Mouse (Mus musculus): ENCODE data around the gene Ccdc148.

The Ccdc148 gene

DNA sequence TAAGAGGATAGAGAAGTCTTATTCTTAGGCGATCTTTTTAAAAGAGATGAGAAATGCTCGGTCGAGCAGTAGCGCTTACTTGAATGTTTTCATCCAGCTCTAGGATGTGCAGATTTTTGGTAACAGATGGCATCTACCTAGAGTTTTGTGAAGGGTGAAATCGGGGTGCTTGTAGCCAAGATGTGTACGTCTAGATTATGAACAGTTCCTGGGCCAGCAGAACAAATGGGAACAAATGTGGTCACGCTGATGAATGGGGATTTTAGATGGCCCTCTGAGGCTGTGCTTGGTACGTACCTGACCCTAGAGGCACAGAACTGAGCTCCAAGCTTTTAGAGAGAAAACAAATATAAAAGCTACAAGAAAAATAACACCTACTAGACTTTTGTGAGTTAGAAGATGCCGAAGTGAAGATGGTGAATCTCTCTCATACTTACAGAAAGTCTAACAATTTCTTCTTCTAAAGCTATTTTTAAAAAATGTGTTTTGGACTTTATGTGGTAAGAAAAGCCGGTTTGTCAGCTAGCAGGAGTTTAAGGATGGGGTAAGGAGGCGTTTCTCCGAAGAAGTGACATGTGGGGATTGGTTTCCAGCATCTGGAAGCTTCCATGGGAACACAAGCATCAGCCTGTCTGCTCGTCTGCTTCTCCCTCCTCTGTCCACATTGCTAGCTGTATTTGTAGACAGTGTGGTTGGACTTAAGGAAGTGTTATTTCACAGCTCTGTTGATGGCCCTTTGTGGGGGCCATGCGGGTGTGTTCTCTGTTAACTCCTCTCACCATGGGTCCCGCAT lies 21.0 kb upstream of the Ccdc148 start:
- in situ Hi-C loops (cut with MboI; ENCODE audit: unreplicated experiment in 2 of 2): no loop called here

DNA sequence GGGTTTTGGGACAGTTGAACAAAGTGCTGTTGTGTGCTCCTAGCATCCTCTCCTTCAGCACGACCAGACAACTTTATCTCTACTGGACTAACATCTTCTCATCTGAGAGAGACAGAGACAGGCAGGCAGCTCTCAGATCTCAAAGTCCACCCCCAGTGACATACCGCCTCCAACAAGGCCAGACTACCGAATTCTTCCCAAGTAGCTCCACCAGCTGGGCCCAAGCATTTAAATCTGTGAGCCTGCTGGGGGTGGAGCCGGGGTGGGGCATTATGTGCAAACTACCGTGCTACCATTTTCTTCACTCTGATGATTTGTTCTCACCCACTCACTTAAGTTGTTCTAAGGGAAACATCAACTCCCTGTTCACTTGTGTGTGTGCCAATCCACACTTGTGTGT lies 19.0 kb upstream of the Ccdc148 start:
- in situ Hi-C loops (cut with MboI; ENCODE audit: unreplicated experiment in 2 of 2): no loop called here

DNA sequence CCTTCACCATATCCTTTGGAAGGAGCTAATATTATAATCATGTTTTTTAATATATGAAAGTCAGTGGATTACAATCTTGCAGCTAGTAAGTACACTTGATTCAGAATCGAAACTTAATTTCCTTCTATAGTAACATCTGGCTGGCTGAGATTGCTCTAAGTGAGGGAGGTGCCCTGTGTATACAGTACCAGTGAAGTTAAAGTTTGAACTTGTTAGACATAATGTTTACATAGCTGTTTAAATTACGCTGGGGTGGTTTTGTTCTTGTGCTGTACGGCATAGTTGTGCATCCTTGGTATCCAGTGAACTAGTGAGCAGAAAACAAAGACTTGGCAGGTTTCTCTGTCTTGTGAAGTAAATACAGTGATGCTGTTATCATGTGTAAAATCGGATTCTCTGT lies 18.5 kb upstream of the Ccdc148 start:
- in situ Hi-C loops (cut with MboI; ENCODE audit: unreplicated experiment in 2 of 2): no loop called here

DNA sequence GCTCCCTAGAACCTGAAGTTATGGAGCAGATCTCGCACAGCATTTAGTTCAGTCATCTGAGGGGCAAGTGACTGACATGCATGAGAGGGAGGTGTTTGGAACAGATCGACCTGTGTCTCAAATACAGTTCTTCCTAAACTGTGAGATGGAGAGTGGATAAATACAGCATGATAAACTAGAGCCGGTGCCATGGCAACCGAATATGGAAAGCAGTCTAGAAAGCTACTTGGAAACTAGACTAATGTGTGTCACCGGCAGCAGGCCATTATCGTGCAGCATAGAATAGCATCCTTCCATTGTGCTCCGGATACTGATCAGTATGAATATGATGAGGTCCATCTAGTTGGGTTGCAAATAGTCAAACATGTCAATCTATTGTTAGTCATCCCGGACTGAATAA lies 17.7 kb upstream of the Ccdc148 start:
- in situ Hi-C loops (cut with MboI; ENCODE audit: unreplicated experiment in 2 of 2): no loop called here

DNA sequence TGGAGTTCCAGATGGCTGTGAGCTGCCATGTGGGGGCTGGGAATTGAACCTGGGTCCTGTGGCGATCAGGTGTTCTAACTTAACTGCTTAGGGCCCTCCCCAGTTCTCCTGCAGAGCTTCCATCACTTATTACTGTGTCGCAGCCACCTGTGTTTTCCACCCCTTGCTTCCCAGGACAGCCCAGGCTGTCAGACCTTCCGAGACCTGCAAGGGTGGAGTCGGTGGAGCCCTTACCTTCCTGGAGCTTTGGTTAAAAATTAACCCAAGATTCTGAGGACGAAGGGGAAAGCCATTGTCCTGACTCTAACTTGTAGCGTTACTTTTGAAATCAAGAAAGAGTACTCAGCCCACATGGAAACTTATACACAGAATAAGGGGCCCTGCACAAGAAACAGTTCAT lies 15.4 kb upstream of the Ccdc148 start:
- in situ Hi-C loops (cut with MboI; ENCODE audit: unreplicated experiment in 2 of 2): no loop called here

DNA sequence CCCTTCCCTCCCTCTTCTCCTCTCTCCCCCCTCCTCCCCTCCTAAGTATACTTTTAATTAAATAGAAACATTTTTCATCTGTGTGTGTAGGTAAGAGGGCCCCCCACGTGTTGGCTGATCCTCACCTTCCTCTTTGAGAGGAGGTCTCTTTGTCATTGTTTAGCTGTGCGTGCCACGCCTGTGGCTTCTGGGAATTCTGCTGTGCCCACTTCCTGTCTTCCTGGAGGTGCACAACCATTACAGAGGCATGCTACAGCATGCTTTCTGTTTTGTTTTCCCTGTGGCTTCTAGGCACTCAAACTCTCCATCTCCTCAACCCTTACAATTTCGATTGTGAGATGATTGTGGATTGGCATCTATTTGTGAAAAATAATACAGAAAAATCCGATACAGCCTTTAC lies 11.1 kb upstream of the Ccdc148 start:
- in situ Hi-C loops (cut with MboI; ENCODE audit: unreplicated experiment in 2 of 2): no loop called here

DNA sequence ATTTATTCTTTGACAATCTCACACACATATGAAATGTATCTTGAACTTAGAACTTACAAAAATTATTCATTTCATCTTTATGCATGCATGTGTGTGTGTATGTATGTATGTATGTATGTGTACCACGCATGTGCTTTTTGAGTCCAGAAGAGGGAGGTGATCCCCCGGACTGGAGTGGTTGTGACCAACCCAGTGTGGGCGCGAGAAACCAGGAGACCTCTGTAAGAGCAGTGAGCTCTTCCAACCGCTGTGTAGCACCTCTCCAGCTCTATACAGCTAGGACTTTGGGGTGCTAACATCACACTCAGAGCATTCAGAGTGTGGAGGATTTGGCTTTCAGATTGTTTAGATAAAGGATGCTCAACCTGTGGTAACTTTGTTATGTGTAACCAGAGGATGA lies 10.1 kb upstream of the Ccdc148 start:
- in situ Hi-C loops (cut with MboI; ENCODE audit: unreplicated experiment in 2 of 2): no loop called here

DNA sequence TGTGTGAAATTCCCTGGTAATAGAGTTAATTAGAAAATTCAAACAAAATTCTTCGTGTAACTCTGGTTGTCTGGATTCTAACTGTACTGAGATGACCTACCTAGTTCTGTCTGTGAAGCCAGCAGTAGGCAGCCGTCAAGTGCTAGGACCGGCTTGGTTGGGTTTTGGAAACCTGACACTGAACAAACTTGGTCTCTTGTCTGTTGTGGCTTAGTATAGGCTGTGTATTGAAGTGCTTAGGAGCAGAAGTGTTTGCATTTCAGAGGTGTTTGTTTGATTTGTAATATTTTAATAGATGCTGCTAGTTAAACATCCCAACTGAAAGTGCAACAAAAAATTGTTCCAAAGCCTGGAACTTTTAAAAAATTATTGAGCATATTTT lies 9.7 kb upstream of the Ccdc148 start:
- in situ Hi-C loops (cut with MboI; ENCODE audit: unreplicated experiment in 2 of 2): no loop called here

DNA sequence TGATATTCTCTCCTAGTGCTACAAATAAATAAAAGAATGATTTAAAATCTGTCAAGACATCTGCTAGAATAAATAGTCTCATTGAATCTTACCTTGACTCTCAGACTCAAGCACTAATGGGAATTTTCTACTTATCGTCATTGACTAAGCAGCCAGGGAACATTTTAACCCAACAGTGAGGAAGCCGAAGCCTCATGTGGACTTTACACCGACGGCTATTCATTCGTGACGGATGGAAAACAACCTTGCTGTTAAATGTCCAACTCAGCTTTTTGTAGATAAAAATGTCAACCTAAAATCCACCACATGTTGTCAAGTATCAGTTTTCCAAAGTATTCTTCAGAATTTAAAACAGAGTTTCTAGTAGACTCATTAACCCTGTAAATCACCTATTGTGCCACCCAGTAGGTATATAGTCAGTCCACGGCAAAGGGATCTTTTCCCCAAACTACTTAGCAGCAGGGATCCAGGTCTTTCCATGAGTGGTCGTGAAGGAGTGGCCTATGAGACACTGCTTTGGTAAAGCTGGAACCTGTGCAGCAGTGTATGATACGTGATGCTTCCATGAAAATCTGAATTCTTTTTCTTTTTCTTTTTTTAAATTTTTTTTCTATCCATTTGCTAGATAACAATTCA lies 9.2 kb upstream of the Ccdc148 start:
- in situ Hi-C loops (cut with MboI; ENCODE audit: unreplicated experiment in 2 of 2): no loop called here

DNA sequence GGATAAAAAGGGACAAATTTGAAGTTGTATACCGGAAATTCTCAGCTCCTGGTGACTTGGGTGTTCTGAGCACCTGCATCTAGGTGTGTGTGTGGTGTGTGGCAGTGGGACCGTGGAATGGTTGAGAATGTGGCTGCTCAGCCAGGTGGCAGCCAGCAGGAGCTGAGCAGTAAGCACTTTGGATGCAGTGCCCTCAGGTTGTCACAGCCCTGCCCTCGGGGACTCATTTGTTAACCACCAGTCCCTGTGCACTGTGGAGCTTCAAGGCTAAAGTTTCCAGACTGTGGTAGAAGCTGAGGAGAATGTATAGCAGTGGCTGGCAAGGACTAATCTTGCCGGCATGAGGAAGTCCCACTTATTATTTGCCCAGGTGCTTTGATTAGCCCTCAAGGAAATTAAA lies 7.3 kb upstream of the Ccdc148 start:
- in situ Hi-C loops (cut with MboI; ENCODE audit: unreplicated experiment in 2 of 2): no loop called here

DNA sequence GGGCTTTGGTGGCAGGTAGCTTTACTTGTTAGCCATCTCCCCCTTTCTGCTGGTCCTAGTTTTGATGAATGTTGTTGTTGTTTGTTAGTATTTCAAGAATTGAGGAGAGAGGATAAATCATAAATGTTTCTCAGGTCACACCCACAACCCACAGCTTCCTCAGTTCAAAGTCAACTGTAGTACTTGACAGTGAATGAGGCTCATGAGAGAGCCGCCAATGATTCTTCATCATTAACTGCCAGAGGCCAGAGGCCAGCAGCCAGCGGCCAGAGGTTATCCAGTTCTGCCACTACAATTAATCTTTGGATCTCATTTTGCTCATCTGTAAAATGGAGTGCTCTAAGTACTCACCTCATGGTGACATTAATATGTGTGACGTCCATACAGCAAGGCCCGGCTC lies 6.5 kb upstream of the Ccdc148 start:
- in situ Hi-C loops (cut with MboI; ENCODE audit: unreplicated experiment in 2 of 2): no loop called here

DNA sequence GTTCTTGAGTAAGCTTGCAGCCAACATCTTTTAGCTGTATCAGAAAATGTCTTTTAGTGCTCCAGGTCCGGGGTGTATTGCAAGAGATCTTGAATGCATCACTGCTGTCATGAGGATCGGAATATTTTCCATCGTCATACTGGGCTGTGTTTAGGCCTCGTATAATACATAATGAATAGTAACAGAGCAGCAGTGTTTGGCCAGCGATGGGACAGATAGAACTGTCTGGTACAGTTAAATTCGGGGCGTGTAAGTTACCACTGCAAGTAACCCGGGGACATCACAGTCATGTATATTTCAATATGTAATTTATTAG lies 1.8 kb upstream of the Ccdc148 start:
- in situ Hi-C loops (cut with MboI; ENCODE audit: unreplicated experiment in 2 of 2): no loop called here

DNA sequence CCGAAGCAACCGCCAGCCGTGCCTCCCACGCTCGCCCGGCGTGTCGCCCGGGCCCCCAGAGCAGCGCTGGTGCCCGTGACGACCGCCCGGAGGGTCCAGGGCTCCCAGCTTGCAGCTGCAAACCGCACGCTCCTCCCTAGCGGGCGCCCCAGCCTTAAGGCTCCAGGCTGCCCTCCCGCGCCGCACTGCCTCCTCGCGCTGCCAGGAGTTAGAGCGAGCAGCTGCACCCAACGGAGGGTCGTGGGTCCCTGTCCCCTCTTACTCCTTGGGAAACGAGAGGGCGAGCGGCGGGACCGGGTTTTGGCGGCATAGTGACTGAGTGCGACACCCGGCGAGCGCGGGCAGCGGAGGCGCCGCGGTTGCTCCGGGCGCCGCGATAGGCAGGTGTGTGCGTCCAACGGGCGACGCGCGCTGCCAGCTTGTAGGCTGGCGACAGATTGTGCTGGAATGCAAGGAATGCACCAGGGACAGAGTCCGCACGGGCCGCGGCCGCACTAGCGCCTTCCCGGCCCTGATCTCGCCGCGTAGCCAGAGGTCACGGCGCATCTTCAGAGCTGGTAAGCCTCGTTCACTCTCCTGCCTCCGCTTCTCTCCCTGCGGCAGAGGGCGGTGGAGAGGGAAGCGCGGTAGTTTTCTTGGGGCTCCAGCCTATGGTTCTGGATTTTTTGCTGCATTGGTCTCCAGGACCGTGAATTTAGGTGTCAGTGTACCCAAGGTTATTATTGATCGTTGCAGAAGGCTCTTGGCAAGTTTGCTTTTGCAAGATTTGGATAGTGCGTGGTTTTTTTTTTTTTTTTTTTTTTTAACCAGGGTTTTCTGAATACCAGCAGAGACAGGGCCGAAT lies 1.2 kb upstream of the Ccdc148 start:
- in situ Hi-C loops (cut with MboI; ENCODE audit: unreplicated experiment in 2 of 2): no loop called here

DNA sequence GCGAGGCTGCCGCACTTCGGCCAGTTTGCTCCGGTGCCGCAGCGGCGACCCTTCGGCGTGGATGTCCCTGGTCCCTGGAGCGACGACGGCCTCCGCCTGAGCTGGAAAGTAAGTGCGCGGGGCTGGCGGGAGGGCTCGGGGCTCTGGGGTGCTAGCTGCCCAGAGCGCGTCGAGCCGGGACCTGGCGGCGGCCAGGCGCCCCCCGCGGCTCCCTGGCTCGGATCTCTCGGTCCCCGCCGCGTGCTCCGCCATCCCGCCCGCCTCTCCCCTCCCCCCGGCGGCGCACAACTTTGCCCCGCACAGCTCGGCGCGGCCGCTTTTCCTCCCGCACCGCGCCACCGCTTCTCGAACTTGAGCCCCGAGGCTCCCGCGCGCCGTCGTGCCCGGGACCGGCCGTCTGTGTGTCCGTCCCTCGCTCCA lies 548 bp upstream of the Ccdc148 start:
- in situ Hi-C loops (cut with MboI; ENCODE audit: unreplicated experiment in 2 of 2): no loop called here

DNA sequence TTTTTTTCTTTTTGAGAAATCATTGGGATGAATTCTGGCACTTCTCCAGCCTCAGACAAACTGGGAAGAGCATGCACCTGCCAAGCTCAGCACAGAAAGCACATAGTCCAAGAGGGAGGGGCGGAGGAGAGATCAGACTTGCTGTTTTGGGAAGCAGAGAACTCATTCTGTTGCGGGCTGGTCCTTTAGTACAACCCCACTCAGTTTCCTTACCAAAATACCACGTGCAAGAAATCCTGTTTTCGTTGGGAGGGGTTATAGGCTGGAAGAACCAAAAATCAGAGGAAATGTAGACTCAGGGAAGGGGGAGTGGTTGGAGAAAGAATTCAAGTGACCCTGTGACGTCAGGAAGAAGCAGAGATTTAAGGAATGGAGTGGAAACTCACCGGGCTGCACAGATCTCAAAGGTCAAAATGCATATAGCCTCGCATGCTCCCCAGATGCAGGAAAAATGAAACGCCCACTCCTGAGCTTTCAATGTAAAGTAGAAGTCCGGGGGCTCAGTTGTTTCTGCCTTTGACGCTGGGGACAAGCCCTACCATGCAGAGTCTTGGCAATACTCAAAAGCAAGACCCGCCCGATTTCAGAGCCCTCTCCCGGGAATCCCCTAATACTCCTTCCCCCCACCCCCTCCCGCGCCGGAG lies 400 bp downstream of the Ccdc148 start:
- in situ Hi-C loops (cut with MboI; ENCODE audit: unreplicated experiment in 2 of 2): no loop called here

DNA sequence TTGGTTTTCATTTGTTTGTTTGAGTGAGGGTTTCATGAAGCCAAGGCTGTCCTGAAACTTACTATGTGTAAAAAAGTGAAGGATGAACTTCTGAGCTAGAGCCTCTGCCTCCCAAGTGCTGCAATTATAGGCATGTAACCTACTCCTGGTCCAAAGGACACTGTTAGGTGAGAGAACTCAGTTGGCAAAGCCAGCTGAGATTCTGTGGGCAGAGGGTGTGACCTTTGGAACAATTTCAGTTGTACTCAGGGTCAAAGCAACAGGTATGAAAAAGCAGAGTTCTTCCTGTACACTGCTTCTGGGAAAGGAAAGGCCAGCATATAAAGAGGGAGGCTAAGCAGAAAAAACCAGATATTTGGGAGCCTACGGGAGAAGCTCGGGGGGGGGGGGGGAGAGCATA lies 2.4 kb downstream of the Ccdc148 start:
- in situ Hi-C loops (cut with MboI; ENCODE audit: unreplicated experiment in 2 of 2): no loop called here

DNA sequence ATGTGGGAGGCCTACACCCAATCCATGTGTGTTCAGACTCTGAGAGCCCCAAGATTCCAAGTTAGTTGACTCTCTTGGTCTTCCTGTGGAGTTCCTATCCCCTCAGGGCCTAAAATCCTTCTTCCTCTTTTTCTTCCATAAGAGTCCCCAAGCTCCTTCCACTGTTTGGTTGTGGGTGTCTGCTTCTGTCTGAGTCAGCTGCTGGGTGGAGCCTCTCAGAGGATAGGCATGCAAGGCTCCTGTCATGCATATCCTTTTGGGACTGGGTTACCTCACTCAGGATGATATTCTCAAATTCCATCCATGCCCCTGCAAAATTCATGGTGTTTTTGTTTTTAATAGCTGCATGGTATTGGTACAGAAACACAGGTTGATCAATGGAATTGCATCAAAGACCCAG lies 5.1 kb downstream of the Ccdc148 start:
- in situ Hi-C loops (cut with MboI; ENCODE audit: unreplicated experiment in 2 of 2): no loop called here

DNA sequence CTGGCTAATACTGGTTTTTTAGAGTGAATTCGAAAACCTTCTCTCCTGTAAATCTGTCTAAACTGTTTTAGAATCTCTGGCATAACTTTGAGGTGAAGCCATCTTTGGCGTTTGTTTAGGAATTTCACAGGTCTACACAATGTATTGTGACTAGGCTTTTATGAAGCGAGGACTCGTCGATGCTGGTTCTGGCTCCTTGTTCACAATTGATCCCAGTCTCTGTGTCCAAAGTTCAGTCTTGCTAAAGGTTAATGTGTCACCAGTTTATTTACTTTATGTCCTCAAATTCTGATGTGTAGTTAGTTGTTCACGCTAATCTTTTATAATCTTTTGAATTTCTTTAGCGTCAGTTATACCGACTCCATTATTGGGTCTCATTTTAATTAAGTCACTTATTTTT lies 29.4 kb downstream of the Ccdc148 start:
- in situ Hi-C loops (cut with MboI; ENCODE audit: unreplicated experiment in 2 of 2): no loop called here

DNA sequence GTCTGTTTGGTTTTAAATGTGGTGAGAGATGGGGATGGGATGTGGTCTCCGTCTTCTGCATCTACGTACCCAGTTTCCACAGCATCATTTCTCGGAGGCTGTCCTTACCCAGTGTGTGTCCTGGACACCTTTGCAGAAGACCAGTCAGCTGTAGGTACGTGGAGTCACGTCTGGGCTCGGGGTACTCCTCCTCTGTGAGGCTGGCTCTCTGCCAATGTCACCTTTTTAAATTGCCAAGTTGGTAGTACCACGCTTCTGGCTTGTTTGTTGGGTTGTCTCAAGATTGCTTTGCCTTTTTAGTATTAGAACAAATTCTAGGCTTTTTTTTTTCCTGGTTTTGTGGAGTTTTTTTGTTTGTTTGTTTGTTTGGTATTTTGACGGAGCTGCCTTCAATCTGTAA lies 30.7 kb downstream of the Ccdc148 start:
- in situ Hi-C loops (cut with MboI; ENCODE audit: unreplicated experiment in 2 of 2): no loop called here

DNA sequence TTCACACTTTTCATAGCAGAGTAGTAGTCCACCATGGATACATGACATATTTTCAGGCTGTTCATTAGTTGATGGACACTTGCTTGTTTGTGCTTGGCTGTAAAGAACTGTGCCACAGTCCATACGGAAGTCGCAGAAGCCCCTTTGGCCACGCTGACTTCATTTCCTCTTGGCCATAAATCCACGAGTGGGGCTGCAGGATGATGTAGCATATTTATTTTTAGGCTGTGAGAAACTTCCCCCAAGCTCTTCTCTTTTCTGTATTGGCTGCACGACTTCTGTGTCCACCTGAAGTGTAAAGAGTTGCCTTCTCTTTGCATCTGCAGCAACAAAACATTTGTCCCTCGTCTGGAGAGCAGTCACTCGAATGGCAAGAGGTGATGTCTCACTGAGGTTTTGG lies 31.5 kb downstream of the Ccdc148 start:
- in situ Hi-C loops (cut with MboI; ENCODE audit: unreplicated experiment in 2 of 2): no loop called here

DNA sequence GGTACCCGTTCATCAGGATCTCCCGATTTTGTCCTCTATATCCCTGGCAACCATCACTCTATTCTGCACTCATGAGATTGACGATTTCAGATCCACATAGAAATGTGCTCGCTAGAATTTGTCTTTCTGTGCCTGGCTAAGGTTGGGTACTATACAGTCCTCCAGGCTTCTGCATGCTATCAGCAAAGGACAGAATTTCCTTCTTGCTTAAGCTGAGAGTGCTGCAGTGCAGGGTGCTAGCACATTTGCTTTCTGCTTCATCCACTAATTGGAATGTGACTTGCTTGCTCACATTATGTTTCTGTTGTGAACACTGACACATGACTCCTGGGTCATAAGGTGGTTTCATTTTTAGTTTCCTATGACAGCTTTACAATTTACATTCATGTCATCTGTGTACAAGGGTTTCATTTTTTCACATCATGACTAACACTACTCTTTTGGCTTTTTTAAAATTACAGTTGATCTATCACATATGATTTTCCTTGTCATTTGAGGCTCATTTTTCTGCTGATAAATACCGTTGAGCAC lies 104.8 kb downstream of the Ccdc148 start:
- in situ Hi-C loops (cut with MboI; ENCODE audit: unreplicated experiment in 2 of 2): no loop called here
